Mouse (Mus musculus): ENCODE results near the gene Ebf1. TPM values are rescaled to one million over a fixed set of nuclear protein-coding genes. Genes with fewer than 3 reads are reported as not detected.

Gene Ebf1
- polyA plus RNA-seq, 1 experiment from 2014 or later, result 54.5 TPM

DNA sequence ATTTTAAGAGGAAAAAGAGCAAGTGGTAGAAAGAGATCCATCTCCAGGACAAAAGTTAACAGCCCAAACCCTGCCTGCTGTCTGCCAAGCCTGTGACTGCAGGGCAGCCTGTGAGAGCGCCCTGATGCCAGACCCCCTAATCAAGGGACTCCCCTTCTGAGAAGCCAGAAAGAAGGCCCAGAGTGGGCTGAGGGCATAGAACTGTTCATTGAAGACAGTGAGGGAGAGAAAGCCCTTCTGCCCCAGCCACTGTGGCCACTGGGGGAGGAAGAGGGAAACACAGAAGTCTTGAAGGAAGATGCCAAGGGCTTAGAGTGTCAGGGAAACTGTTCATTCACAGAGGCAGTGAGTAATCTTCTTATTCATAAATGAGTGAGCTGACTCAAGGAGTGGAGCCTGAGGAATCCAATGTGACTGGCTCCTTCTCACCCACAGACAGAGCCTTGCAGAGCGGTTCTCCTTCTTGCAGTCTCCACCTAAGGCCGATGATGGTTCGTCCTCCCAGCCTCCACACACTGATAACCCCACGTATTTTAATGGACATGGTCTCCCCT, 195.2 kb downstream of the Ebf1 start:
- ATAC-seq (ENCODE audit: low read depth) (no peak), DNase-seq (ENCODE audit: low spot score) (no peak)
- WGBS, result 89% methylated on average over 5 of the region's 5 CpGs
- Histone ChIP-seq H3K27ac (replicated peaks; ENCODE audit: low read depth, low read length) (no peak overlapping the region), H3K4me3 (ENCODE audit: low read depth, low read length) (no peak overlapping the region), H3K9ac (ENCODE audit: low read depth, low read length) (no peak overlapping the region), H3K4me2 (ENCODE audit: low read depth, low read length) (no peak overlapping the region), H3K27me3 (replicated peaks; ENCODE audit: control insufficient read depth, insufficient read depth, low read length) (no peaks in the 10 kb centered on the region), H3K4me1 (ENCODE audit: control insufficient read depth, insufficient read depth, low read length) (no peaks in the 10 kb centered on the region; the same call in 1 of the 2 replicates), H3K9me3 (ENCODE audit: control insufficient read depth, low read length) (no peaks in the 10 kb centered on the region), H3K36me3 (ENCODE audit: control insufficient read depth, insufficient read depth, low read length) (no peaks in the 10 kb centered on the region)

DNA sequence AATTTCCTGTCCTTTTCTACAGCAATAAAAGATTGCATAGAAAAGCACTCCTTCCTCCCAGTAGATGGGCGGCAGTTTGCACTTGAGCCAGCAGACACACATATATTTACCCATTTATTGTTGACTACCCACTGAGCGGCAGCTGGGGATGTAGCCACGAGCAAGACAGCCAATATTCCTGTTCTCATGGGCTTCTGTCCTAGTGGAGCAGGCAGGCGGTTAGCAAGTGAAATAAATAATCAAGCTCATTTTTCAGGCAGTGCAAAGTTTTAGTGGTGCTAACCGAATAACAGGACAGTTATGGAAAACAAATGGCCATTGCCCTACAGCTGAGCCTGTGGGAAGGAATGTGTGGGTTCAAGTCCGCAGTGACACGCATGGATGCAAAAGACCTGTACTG, 196.4 kb downstream of the Ebf1 start:
- 71% methylated on average over 7 of the region's 7 CpGs for WGBS
- H3K9ac ChIP-seq (ENCODE audit: low read depth, low read length), result no peak overlapping the region
- no peaks in the 10 kb centered on the region for H3K27me3 ChIP-seq (replicated peaks; ENCODE audit: control insufficient read depth, insufficient read depth, low read length)
- no peaks in the 10 kb centered on the region for H3K36me3 ChIP-seq (ENCODE audit: control insufficient read depth, insufficient read depth, low read length)
- H3K9me3 ChIP-seq (ENCODE audit: control insufficient read depth, low read length), result no peaks in the 10 kb centered on the region
- H3K4me1 ChIP-seq (ENCODE audit: control insufficient read depth, insufficient read depth, low read length), result no peaks in the 10 kb centered on the region; the same call in 1 of the 2 replicates
- H3K4me3 ChIP-seq (ENCODE audit: low read depth, low read length), result no peak overlapping the region
- no peak overlapping the region for H3K4me2 ChIP-seq (ENCODE audit: low read depth, low read length)
- no peak overlapping the region for H3K27ac ChIP-seq (replicated peaks; ENCODE audit: low read depth, low read length)
- DNase-seq (ENCODE audit: low spot score) (no peak), ATAC-seq (ENCODE audit: low read depth) (no peak)

DNA sequence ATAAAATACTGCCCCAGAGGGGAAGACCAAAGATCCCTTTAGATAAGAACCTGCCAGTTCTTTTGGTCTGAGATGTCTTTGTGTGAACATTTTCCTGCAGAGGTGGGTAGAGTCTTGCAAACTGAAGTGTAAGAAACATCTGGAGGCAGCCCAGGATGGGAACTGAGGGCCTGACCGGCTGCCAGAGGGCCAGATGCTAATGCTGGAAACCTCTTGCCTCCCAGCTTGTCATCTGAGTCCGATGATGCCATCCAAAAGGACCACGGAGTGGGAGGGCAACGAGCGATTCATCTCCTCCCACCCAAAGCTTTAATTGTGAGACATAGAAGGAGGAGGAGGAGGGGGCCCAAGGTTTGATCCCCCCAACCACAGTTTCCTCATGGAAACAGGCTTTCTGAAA, 197.7 kb downstream of the Ebf1 start:
- Histone ChIP-seq H3K4me1 (ENCODE audit: control insufficient read depth, insufficient read depth, low read length) (no peaks in the 10 kb centered on the region; the same call in 1 of the 2 replicates), H3K4me2 (ENCODE audit: low read depth, low read length) (no peak overlapping the region), H3K4me3 (ENCODE audit: low read depth, low read length) (no peak overlapping the region), H3K27me3 (replicated peaks; ENCODE audit: control insufficient read depth, insufficient read depth, low read length) (no peaks in the 10 kb centered on the region), H3K27ac (replicated peaks; ENCODE audit: low read depth, low read length) (no peak overlapping the region), H3K9ac (ENCODE audit: low read depth, low read length) (no peak overlapping the region), H3K9me3 (ENCODE audit: control insufficient read depth, low read length) (no peaks in the 10 kb centered on the region), H3K36me3 (ENCODE audit: control insufficient read depth, insufficient read depth, low read length) (no peaks in the 10 kb centered on the region)
- DNase-seq (ENCODE audit: low spot score) (no peak), ATAC-seq (ENCODE audit: low read depth) (no peak)
- 75% methylated on average over 5 of the region's 5 CpGs for WGBS

DNA sequence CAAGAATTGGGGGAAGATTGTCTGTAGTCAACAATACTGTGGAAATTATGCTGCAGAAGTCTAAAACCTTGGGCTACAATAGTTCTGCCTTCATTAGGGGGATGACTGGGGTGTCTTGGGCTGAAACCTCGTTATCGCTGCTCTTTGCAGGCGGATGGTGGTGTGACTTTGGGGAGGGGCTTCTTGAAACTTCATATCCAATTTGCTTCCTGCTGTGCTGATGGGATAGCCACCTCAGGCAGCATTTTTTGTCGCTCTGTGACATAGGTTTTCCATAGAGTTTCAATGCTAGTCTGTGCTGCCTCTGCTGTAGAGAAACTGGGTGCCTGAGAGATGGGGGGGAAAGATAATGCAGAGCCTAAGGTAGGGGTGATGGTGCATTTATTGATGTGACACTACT, 198.9 kb downstream of the Ebf1 start:
- Histone ChIP-seq H3K27ac (replicated peaks; ENCODE audit: low read depth, low read length) (no peak overlapping the region), H3K4me2 (ENCODE audit: low read depth, low read length) (no peak overlapping the region), H3K9ac (ENCODE audit: low read depth, low read length) (no peak overlapping the region), H3K9me3 (ENCODE audit: control insufficient read depth, low read length) (no peaks in the 10 kb centered on the region), H3K4me1 (ENCODE audit: control insufficient read depth, insufficient read depth, low read length) (no peaks in the 10 kb centered on the region; the same call in 1 of the 2 replicates), H3K36me3 (ENCODE audit: control insufficient read depth, insufficient read depth, low read length) (no peaks in the 10 kb centered on the region), H3K27me3 (replicated peaks; ENCODE audit: control insufficient read depth, insufficient read depth, low read length) (no peaks in the 10 kb centered on the region), H3K4me3 (ENCODE audit: low read depth, low read length) (no peak overlapping the region)
- ATAC-seq (ENCODE audit: low read depth) (no peak), DNase-seq (ENCODE audit: low spot score) (no peak)
- 81% methylated on average over 4 of the region's 4 CpGs for whole genome bisulfite sequencing

DNA sequence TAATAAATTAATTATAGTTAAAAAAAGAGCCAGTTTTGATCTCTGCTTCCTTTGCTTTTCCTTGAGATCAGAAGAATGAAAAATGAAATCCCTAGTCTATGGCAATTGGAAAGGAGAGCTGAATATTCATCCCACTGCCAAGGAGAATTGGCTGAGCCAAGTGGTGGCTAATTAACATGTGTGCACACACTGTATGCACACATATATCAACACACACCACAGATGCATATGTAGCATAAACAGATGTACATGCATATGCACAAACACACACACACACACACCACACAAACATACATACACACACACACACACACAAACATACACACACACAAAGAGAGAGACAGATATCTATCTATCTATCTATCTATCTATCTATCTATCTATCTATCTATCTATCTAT, 205.2 kb downstream of the Ebf1 start:
- DNase-seq (ENCODE audit: low spot score), result no peak
- ATAC-seq (ENCODE audit: low read depth), result no peak
- no peaks in the 10 kb centered on the region for H3K36me3 ChIP-seq (ENCODE audit: control insufficient read depth, insufficient read depth, low read length)
- H3K27ac ChIP-seq (replicated peaks; ENCODE audit: low read depth, low read length), result no peak overlapping the region
- no peaks in the 10 kb centered on the region for H3K27me3 ChIP-seq (replicated peaks; ENCODE audit: control insufficient read depth, insufficient read depth, low read length)
- no peak overlapping the region for H3K4me3 ChIP-seq (ENCODE audit: low read depth, low read length)
- no peaks in the 10 kb centered on the region for H3K4me1 ChIP-seq (ENCODE audit: control insufficient read depth, insufficient read depth, low read length)
- no peaks in the 10 kb centered on the region for H3K9me3 ChIP-seq (ENCODE audit: control insufficient read depth, low read length)
- no peak overlapping the region for H3K4me2 ChIP-seq (ENCODE audit: low read depth, low read length)
- H3K9ac ChIP-seq (ENCODE audit: low read depth, low read length), result no peak overlapping the region

DNA sequence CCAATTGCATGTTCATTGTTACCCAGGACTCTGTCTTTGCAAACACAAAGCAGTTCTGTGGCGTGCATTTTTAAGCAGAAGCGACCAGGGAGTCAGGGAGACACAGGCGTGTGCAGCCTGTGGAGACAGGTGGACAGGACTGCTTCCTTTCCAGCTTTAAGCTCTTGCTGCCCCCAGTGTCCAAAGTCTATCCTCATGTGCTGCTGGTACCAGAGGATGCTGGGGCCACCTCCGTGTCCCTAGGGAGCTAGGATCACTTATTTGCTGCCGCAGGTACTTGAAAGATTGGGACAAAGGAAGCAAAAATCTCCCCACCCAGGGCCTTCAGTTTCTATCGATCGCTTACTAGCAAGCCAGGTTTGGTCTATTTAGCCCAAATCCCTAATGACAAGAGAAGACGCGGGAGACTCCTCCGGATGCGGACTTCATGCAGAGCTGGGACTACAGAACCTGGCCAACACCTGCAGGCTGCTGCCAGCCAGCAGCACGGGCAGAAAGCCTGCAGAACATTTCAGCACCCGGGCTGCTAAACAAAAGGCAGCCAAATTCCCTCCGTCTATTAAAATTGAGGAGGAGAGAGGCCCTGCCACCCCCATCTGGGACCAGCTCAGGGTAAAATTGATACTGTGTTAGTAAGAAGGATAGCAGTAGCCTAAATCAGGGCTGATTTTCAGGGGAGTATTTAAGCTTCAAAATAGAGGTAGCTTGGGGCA, 215.3 kb downstream of the Ebf1 start:
- H3K36me3 ChIP-seq (ENCODE audit: control insufficient read depth, insufficient read depth, low read length), result no peaks in the 10 kb centered on the region
- 15% methylated on average over 14 of the region's 14 CpGs for WGBS
- peaks cover 16% of the 10 kb centered on the region; the same call in 1 of the 2 replicates for H3K4me1 ChIP-seq (ENCODE audit: control insufficient read depth, insufficient read depth, low read length)
- H3K27me3 ChIP-seq (replicated peaks; ENCODE audit: control insufficient read depth, insufficient read depth, low read length), result 0 out of 2 replicates have a peak, but pooled peaks cover 10% of the 10 kb centered on the region
- peak; percentile 7; the same call in 1 of the 2 replicates for ATAC-seq (ENCODE audit: low read depth)
- H3K9me3 ChIP-seq (ENCODE audit: control insufficient read depth, low read length), result no peaks in the 10 kb centered on the region
- no peak overlapping the region for H3K9ac ChIP-seq (ENCODE audit: low read depth, low read length)
- no peak overlapping the region for H3K4me3 ChIP-seq (ENCODE audit: low read depth, low read length)
- H3K27ac ChIP-seq (replicated peaks; ENCODE audit: low read depth, low read length), result no peak overlapping the region
- DNase-seq (ENCODE audit: low spot score), result no peak
- peak overlapping the region; percentile 39 for H3K4me2 ChIP-seq (ENCODE audit: low read depth, low read length)

DNA sequence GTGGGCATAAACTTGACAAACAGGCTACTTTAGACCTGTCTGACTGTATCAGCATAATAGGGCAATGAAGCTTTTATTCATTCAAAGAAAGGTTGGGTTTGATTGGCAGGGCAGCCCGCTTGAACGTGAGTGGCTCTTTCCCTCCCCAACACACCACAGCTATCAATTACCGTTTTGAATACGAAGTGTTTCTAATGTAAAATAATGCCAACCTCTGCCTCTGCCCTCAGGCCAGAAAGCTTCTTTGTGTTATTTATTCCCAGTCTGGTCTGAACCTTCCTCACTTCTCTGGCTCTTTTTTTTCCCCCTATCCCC, 215.8 kb downstream of the Ebf1 start:
- Histone ChIP-seq H3K4me1 (ENCODE audit: control insufficient read depth, insufficient read depth, low read length) (peaks cover 16% of the 10 kb centered on the region; the same call in 1 of the 2 replicates), H3K9me3 (ENCODE audit: control insufficient read depth, low read length) (no peaks in the 10 kb centered on the region), H3K9ac (ENCODE audit: low read depth, low read length) (no peak overlapping the region), H3K36me3 (ENCODE audit: control insufficient read depth, insufficient read depth, low read length) (no peaks in the 10 kb centered on the region), H3K27me3 (replicated peaks; ENCODE audit: control insufficient read depth, insufficient read depth, low read length) (0 out of 2 replicates have a peak, but pooled peaks cover 10% of the 10 kb centered on the region), H3K4me3 (ENCODE audit: low read depth, low read length) (0 out of 2 replicates have a peak overlapping the region, but pooled peaks have one; percentile 9), H3K27ac (replicated peaks; ENCODE audit: low read depth, low read length) (no peak overlapping the region), H3K4me2 (ENCODE audit: low read depth, low read length) (peak overlapping the region; percentile 39)
- ATAC-seq (ENCODE audit: low read depth) (peak; percentile 26; the same call in 1 of the 2 replicates), DNase-seq (ENCODE audit: low spot score) (no peak)
- 8% methylated on average over 4 of the region's 4 CpGs for WGBS

DNA sequence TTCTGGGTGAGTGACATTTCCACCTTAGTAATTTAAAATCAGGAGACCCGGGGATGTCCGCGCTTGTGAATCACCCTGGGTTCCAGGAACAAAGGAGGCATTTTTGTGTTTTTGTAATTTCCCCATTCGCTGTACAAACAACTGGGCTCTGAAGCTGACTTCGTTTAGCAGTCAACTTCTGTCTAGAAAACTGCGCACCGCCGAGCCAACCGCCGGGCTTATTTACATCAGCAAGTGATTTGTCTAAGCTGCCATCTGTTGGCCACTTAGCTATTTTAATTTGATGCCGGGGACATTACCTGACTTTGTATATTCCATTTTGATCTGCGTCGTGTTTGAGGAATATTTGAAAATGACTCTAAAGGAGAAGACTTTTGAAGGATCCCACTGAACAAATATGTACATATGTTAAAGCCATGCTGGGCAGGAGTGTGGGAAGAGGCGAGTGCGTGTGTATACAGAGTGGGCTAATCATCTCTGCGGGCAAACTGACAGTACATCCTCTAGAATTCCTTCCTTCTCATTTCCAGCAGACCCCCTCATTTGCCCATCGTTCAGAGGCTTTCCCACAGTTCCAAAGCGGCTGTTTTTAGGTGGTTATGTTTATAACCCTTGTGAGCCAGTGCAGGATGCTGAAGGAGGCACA, 216.4 kb downstream of the Ebf1 start:
- Histone ChIP-seq H3K4me3 (ENCODE audit: low read depth, low read length) (0 out of 2 replicates have a peak overlapping the region, but pooled peaks have one; percentile 9), H3K4me1 (ENCODE audit: control insufficient read depth, insufficient read depth, low read length) (peaks cover 16% of the 10 kb centered on the region; the same call in 1 of the 2 replicates), H3K4me2 (ENCODE audit: low read depth, low read length) (peak overlapping the region; percentile 39), H3K36me3 (ENCODE audit: control insufficient read depth, insufficient read depth, low read length) (no peaks in the 10 kb centered on the region), H3K9ac (ENCODE audit: low read depth, low read length) (no peak overlapping the region), H3K9me3 (ENCODE audit: control insufficient read depth, low read length) (no peaks in the 10 kb centered on the region), H3K27me3 (replicated peaks; ENCODE audit: control insufficient read depth, insufficient read depth, low read length) (0 out of 2 replicates have a peak, but pooled peaks cover 10% of the 10 kb centered on the region), H3K27ac (replicated peaks; ENCODE audit: low read depth, low read length) (no peak overlapping the region; the same call in 1 of the 2 replicates)
- DNase-seq (ENCODE audit: low spot score) (peak; percentile 61), ATAC-seq (ENCODE audit: low read depth) (no peak)
- 22% methylated on average over 18 of the region's 18 CpGs for WGBS
